Mouse (Mus musculus): ENCODE results near the gene Epb42. TPM values are rescaled to one million over a fixed set of nuclear protein-coding genes. Genes with fewer than 3 reads are reported as not detected.
"Not testable (repeated sequence)": the region's sequence is repeated elsewhere in the genome, so short reads cannot be mapped to it uniquely, and the experiment has no call there.

Gene Epb42
- polyA plus RNA-seq, 1 experiment from 2014 or later: 1.2 TPM

DNA sequence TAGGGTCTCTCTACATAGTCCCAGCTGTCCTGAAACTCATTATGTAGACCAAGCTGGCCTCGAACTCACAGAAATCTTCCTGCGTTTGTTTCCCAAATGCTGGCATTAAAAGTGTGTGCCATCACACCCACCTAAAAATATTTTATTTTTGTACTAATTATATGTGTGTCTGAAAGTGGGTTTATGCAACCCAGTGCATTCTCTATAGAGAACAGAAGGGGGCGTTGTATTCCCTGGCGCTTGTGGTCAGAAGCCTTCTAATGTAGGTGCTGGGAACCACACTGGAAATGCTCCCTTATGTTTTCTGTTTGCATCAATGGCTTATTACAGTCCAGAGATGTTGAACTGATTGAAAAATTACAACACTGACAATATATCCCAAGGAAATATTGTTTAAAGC lies 60.6 kb downstream of the Epb42 start:
- H3K4me3 ChIP-seq: no peak overlapping the region
- H3K9ac ChIP-seq: no peak overlapping the region
- no peak overlapping the region for H3K27ac ChIP-seq
- H3K9me3 ChIP-seq: no peaks in the 10 kb centered on the region
- no peak for ATAC-seq (ENCODE audit: low FRiP score, low read depth)
- WGBS: 51% methylated on average over 4 of the region's 4 CpGs
- H3K27me3 ChIP-seq: peaks cover 24% of the 10 kb centered on the region
- H3K4me2 ChIP-seq (replicated peaks): no peak overlapping the region; the same call in 1 of the 2 replicates
- no peaks in the 10 kb centered on the region for H3K36me3 ChIP-seq
- H3K4me1 ChIP-seq: no peaks in the 10 kb centered on the region

DNA sequence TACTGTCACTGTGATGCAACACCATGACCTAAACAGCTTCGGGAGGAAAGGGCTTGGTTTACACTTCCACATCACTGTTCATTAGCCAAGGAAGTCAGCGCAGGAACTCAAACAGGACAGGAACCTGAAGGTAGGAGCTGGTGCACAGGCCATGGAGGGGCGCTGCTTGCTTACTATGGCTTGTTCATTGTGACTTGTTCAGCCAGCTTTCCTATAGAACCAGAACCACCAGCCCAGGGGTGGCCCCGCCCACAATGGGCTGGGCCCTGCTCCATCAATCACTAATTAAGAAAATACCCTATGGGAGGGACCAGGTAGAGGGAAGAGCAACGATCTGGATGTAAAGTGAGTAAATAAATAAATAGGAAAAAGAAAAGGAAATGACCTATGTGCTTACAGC lies 63.9 kb downstream of the Epb42 start:
- Histone ChIP-seq H3K4me1 (peaks cover 9% of the 10 kb centered on the region), H3K9ac (no peak overlapping the region), H3K4me3 (no peak overlapping the region), H3K27me3 (peaks cover 21% of the 10 kb centered on the region), H3K27ac (no peak overlapping the region), H3K36me3 (no peaks in the 10 kb centered on the region), H3K4me2 (replicated peaks) (peak overlapping the region; percentile 19; the same call in 1 of the 2 replicates), H3K9me3 (no peaks in the 10 kb centered on the region)
- WGBS: 19% methylated on average over 5 of the region's 5 CpGs
- no peak for ATAC-seq (ENCODE audit: low FRiP score, low read depth)

DNA sequence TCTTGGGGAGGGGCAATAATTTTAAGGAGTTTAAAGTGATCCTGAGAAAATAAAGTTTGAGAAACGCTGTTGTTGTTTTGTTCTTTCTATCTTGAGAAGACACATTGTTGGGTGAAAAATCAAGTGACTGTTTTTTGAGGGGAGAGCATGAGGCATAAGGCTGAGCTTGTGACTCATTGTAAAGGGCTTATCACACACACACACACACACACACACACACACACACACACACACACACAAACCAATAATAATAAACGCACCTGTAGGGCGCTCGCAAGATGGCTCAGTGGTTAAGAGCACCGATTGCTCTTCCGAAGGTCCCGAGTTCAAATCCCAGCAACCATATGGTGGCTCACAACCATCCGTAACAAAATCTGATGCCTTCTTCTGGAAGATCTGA lies 64.6 kb downstream of the Epb42 start:
- not testable (repeated sequence) for H3K9me3 ChIP-seq; H3K36me3 ChIP-seq; ATAC-seq (ENCODE audit: low FRiP score, low read depth); H3K4me3 ChIP-seq; H3K4me2 ChIP-seq (replicated peaks); H3K9ac ChIP-seq; H3K4me1 ChIP-seq; H3K27ac ChIP-seq
- WGBS: 95% methylated on average over 8 of the region's 8 CpGs
- peaks cover 14% of the 10 kb centered on the region; the same call in 1 of the 2 replicates for H3K27me3 ChIP-seq

DNA sequence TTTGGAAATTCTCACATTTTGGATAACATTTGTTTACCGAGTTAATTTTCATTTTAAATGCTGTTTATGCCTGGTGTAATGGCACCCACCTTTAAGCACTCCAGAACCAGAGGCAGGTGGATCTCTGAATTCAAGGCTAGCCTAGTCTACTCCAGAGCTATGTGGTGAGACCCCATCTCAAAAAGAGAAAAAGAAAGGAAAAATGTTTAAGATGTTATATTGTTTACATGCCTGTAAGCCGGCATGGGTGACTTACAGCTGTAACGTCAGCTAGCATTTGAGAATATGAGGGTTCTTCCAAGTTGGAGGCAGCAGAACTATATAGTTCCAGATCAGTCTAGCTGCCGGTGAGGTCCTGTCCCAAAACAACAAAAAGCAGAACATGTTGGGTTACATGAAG lies 65.1 kb downstream of the Epb42 start:
- Histone ChIP-seq H3K4me1 (peaks cover 9% of the 10 kb centered on the region), H3K36me3 (no peaks in the 10 kb centered on the region), H3K27ac (no peak overlapping the region), H3K9ac (no peak overlapping the region), H3K4me3 (no peak overlapping the region), H3K27me3 (peaks cover 10% of the 10 kb centered on the region; the same call in 1 of the 2 replicates), H3K4me2 (replicated peaks) (no peak overlapping the region; the same call in 1 of the 2 replicates), H3K9me3 (no peaks in the 10 kb centered on the region)
- WGBS: 89% methylated on average over 4 of the region's 4 CpGs
- no peak for ATAC-seq (ENCODE audit: low FRiP score, low read depth)

DNA sequence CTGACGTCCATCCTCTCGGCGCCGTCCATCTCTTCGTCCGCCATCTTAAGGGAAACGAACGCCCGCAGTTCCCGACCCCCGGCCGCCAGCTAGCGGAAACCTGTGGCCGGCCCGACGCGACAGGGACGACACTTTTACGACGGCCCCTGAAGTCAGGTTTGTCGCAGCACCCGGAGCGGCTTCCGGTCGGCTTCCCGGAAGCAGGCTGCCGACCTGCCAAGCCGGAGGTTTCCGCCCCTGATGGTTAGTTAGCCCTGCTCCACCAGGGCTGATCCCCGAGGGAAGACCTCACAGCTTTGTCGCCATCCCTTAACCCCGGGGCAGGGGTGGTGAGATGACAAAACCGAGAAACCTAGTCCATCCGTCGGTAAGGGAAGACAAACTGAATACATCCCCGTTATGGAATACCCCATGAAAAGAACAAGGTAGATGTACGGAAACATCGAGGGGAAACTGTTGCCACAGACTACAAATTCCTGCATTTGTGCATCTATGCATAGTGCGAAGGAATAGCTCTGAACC lies 66.3 kb downstream of the Epb42 start, which contains the start of gene Ubr1:
Ubr1 (minus strand) TSS at position 157 of the 522 bp plus-strand sequence.
- peak within 1 kb of the TSS; percentile 82 for H3K27ac ChIP-seq
- H3K9ac ChIP-seq: peak within 1 kb of the TSS; percentile 89
- peak; percentile 88 for ATAC-seq (ENCODE audit: low FRiP score, low read depth)
- no peaks in the 10 kb centered on the region for H3K9me3 ChIP-seq
- H3K27me3 ChIP-seq: 0 out of 2 replicates have a peak, but pooled peaks cover 4% of the 10 kb centered on the region
- under 1% methylated on average over 39 of the region's 39 CpGs for WGBS
- H3K4me3 ChIP-seq: peak within 1 kb of the TSS; percentile 80
- H3K36me3 ChIP-seq: no peaks in the 10 kb centered on the region
- peak within 1 kb of the TSS; percentile 79 for H3K4me2 ChIP-seq (replicated peaks)
- peaks cover 9% of the 10 kb centered on the region for H3K4me1 ChIP-seq

DNA sequence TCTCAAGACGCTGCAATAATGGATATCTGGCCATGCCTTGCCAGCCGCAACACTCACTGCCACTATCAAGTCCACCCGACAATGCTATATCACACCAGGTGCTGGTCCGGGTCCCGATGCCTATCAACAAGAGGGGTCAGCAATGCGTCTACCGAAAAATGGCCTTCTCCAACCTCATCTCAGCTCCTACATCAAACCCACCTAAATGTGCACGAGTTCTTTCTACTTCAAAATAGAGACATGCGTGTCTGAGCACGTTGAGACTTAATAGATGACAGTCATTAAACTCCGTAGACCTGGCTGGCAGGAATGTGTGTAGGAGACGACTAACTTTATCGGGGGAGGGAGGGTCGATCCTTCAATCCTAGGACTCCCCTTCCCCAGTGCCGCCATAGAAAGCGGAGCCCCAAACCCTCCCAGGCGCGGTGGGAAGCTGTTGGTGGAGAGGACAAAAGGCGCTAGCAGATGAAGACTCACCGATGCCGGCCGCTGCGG lies 66.8 kb downstream of the Epb42 start:
- H3K4me1 ChIP-seq: peaks cover 9% of the 10 kb centered on the region
- peak overlapping the region; percentile 80 for H3K4me3 ChIP-seq
- H3K27me3 ChIP-seq: 0 out of 2 replicates have a peak, but pooled peaks cover 4% of the 10 kb centered on the region
- peak; percentile 30; the same call in 1 of the 2 replicates for ATAC-seq (ENCODE audit: low FRiP score, low read depth)
- peak overlapping the region; percentile 79 for H3K4me2 ChIP-seq (replicated peaks)
- WGBS: under 1% methylated on average over 23 of the region's 23 CpGs
- H3K36me3 ChIP-seq: no peaks in the 10 kb centered on the region
- H3K9ac ChIP-seq: peak overlapping the region; percentile 89
- H3K27ac ChIP-seq: peak overlapping the region; percentile 82
- H3K9me3 ChIP-seq: no peaks in the 10 kb centered on the region

Small RNA genes within 50 kb of the gene (microRNA-seq; reads per million reads assigned to microRNA genes)
- gene Gm44325: not detected

Other genes starting within 250 kb of the Epb42 start
- 8.1 and 8.6 TPM in 2 replicates for gene Cdan1, start 186.9 kb downstream of the Epb42 start, polyA plus RNA-seq (2015; fragmentation: Nextera tagmentation; extraction: Ambion mirVana)
- gene Ttbk2, start 186.5 kb downstream of the Epb42 start, polyA plus RNA-seq (2015; fragmentation: Nextera tagmentation; extraction: Ambion mirVana): 4.6 and 4.9 TPM in 2 replicates
- 32.4 and 35.4 TPM in 2 replicates for gene Ubr1, start 66.4 kb downstream of the Epb42 start, polyA plus RNA-seq (2015; fragmentation: Nextera tagmentation; extraction: Ambion mirVana)
- gene Tmem62, start 60.1 kb downstream of the Epb42 start, polyA plus RNA-seq (2015; fragmentation: Nextera tagmentation; extraction: Ambion mirVana): 1.8 and 2.1 TPM in 2 replicates
- 39.3 and 42.0 TPM in 2 replicates for gene Ccndbp1, start 28.7 kb downstream of the Epb42 start, polyA plus RNA-seq (2015; fragmentation: Nextera tagmentation; extraction: Ambion mirVana)
- not detected in 2 replicates for gene Tgm5, start 48.8 kb upstream of the Epb42 start, polyA plus RNA-seq (2015; fragmentation: Nextera tagmentation; extraction: Ambion mirVana)
- not detected in 2 replicates for gene Tgm7, start 72.7 kb upstream of the Epb42 start, polyA plus RNA-seq (2015; fragmentation: Nextera tagmentation; extraction: Ambion mirVana)
- 20.7 and 22.1 TPM in 2 replicates for gene Adal, start 103.4 kb upstream of the Epb42 start, polyA plus RNA-seq (2015; fragmentation: Nextera tagmentation; extraction: Ambion mirVana)
- gene Lcmt2, start 103.6 kb upstream of the Epb42 start, polyA plus RNA-seq (2015; fragmentation: Nextera tagmentation; extraction: Ambion mirVana): 23.3 and 24.2 TPM in 2 replicates
- gene Tubgcp4, start 133.6 kb upstream of the Epb42 start, polyA plus RNA-seq (2015; fragmentation: Nextera tagmentation; extraction: Ambion mirVana): 68.0 and 70.0 TPM in 2 replicates
- gene Zscan29, start 134.1 kb upstream of the Epb42 start, polyA plus RNA-seq (2015; fragmentation: Nextera tagmentation; extraction: Ambion mirVana): 10.1 and 10.5 TPM in 2 replicates
- 89.9 and 99.6 TPM in 2 replicates for gene Trp53bp1, start 234.3 kb upstream of the Epb42 start, polyA plus RNA-seq (2015; fragmentation: Nextera tagmentation; extraction: Ambion mirVana)